Mouse (Mus musculus) right cerebral cortex, postnatal 4 days (tissue): ENCODE measurements around the gene Gpr27.

Experiments
- DNase-seq: peaks from one replicate; pipeline ENCODE4 v3.0.0-alpha.2; 2022

The Gpr27 gene

GRCm38 (mm10) chr6:99692206-99692915 is at the start of gene Gpr27:
Gene Gpr27 (plus strand): TSS chr6:99692679.
- peak; percentile 65 for DNase-seq

- DNase-seq: no peak
Measured at GRCm38 (mm10) chr6:99643439-99644199, 48.9 kb upstream of the Gpr27 start.

- no peak for DNase-seq
Measured at GRCm38 (mm10) chr6:99644386-99644785, 48.1 kb upstream of the Gpr27 start.

DNA sequence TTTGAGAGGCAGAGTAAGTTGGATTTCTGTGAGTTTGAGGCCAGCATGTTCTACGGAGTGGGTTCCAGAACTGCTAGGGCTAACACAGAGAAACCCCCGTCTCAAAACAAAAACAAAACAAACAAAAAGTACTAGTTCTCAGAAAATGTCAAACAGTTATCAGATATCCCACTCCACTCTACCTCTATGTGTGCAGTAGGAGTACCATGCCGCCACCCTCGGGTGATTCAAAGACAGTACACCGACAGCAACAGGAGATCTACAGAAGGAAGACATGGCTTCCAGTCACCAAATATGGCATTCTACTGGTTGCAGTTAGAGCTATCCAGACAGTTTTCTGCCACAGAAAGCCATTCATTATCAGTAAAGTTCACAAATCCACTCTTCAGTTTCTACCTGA is 47.6 kb upstream of the Gpr27 start:
- DNase-seq: no peak

DNA sequence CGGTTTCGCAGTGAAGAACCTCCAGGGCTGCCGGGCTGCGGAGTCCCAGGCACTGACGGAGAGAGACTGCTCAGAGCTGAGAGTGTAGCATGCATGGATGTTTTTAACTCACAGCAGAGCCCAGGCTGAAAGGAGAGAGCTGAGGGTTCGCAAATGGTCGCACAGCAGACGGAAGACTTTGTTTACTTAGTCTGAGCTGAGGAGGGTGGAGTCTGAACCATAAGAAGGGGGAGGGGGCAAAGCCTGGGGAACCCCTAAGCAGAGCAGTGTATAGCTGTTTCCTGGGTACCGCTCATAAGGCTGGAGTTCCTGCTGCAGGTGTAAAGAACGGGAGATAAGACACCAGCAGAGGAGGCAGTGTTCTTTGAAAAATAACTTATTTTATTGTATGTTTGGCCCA is 46.1 kb upstream of the Gpr27 start:
- no peak for DNase-seq

DNA sequence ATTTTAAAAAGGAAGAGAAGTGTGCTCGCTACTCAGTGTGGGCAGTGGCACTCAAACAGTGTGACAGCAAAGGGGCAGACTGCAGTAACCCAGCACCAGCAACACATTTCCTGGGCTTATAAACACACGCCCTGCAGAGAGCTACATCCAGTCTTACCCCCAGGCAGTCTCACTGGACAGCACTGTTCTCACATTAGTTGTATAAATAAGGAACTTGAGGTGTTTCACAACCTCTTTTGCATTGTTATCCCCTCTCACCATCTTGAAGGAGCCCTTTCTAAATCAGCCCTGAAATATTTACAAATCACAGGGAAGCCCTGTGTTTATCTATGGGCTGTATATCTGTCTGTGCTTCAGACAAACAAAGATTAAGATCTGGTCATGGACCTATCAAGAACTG is 43.2 kb upstream of the Gpr27 start:
- DNase-seq: no peak

DNA sequence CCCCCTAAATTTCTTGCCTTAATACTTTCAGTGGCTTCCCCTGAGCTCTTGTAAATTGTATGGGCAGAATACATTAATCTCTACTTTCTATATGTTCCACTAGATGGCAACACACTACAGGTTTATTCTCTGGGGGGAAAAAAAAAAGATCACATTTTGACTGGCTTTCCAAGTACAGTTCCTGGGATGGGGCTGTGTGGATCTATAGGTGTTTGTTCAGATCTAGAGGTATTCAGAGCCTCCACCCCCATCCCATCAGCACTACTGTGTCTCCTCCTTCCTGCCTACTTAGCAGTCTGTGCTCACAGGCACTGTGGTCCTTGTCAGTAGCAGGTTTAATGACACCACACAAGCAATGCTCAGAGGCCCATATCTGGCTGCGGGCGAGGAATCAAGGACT is 40.1 kb upstream of the Gpr27 start:
- no peak for DNase-seq

GRCm38 (mm10) chr6:99654343-99654742 is 38.1 kb upstream of the Gpr27 start:
- no peak for DNase-seq

- no peak for DNase-seq
Measured at GRCm38 (mm10) chr6:99655488-99655887, 37.0 kb upstream of the Gpr27 start.

GRCm38 (mm10) chr6:99656088-99656487 is 36.4 kb upstream of the Gpr27 start:
- no peak for DNase-seq

DNA sequence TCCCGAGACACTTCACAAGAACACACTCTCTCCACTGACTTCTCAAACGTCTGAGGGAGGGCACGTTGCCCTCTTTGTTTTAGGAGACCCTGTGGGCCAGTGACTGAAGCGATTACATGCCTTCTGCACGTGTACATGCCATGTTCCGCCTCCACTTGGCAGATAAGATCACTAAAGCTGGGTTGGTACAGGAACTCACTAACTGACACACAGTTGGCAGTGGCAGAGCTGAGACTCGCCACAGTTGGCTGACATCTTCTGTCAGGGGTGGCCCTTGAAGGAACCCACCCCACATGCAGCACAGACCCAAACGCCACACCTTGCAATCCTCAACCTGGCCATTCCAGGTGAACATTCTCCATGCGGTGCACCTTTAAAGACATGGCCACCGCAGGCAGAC is 33.9 kb upstream of the Gpr27 start:
- no peak for DNase-seq

- no peak for DNase-seq
Measured at GRCm38 (mm10) chr6:99660443-99660842, 32.0 kb upstream of the Gpr27 start.

DNA sequence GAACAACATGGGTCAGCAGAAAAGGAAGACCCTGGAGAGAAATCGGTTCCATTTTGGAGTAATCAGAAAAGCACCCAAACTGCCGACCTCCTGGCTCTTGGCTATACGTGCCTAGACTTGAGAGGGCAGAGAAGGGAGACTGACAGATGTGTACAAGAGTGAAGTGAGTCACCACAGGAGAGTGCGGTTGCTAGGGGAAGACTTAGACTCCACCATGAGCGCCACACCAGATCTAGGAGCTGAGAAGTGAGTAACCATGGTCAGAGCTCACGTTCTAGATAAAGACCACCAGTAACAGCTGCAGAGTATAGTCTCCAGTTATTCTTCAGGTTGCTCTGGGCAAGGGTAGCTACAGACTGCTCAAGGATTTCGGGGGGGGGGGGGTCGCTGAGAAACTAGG is 29.2 kb upstream of the Gpr27 start:
- no peak for DNase-seq

DNA sequence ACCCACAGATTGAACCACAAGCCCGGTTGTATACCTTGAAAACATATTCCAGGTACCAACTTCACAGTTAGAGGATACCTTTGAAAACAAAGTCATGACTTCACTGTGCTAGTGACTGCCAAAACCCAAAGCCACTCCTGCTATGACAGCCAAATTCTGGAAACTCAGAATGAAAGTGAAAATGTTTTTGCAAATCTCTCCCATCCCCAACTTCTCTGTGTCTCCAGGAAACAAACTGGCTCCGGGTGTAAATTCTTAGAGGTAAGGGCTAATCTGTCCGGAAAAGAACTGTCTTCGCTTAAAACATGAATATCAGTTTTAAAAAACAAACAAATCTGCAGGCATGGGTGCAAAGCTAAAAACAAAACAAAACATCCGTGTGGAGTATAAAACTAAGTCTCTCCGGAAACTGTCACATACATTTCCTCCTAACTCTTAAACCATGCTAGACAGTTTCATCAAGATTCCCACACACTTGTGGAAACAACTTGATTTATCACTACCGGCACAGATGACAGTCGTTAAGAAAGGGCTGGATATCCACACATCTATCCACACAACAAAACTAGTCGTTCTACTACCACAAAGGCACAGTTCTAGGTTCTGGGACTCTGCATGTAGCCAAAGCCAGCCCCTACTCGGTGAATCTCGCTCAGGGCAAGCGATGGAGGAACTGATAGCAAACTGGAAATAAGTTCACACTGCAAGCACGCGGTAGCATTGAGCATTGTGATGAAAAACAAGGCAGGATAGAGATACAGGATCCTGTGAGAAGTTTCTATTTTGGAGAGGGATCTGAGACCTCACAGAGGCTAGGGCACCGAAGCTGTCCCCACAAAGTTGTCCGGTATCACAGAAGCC is 26.8 kb upstream of the Gpr27 start:
- DNase-seq: no peak

GRCm38 (mm10) chr6:99666318-99667171 is 25.9 kb upstream of the Gpr27 start, which contains the start of the genes Eif4e3 and Gm20696:
Gene Eif4e3 (minus strand): TSS chr6:99666771.
Gene Gm20696 (minus strand): TSS chr6:99666797.
- DNase-seq: peak; percentile 38

- no peak for DNase-seq
Measured at GRCm38 (mm10) chr6:99667290-99667689, 25.2 kb upstream of the Gpr27 start.

DNA sequence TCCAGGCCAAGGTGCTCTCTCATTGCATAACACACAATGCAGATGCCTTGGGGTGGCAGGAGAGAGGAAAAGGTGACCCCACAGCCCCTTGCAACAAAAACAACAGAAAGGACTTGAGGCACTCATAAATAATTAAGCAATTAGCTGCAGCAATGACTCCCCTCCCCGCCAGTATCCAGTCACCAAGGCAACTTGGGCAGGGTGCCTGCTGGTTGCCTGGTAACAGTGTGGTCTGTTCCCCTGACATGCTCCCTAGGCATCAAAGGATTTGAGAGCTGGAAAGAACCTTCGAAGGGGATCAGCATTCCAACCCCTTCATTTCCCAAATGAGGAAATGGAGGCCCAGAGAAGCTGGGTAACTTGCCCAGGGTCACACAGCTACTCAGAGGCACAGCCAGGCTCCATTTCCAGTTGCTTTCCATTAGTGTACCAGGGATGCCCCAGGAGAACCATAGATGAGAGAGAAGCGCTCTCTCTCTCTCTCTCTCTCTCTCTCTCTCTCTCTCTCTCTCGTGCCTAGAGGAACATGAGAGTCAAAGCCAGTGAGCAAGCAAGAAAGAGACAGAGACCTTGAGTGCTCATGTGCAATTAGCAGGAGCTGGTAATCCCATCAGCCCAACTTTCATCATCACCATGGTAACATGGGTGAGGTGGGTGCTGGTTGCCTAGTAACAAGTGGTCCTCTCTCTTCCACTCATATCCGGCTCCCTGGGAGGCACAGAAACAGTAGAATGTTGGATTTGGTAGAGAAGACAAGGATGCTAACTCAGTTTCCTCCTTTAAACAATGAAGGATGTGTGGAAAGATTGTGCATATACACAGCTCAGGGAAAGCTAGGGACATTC is 22.8 kb upstream of the Gpr27 start:
- peak; percentile 85 for DNase-seq

DNA sequence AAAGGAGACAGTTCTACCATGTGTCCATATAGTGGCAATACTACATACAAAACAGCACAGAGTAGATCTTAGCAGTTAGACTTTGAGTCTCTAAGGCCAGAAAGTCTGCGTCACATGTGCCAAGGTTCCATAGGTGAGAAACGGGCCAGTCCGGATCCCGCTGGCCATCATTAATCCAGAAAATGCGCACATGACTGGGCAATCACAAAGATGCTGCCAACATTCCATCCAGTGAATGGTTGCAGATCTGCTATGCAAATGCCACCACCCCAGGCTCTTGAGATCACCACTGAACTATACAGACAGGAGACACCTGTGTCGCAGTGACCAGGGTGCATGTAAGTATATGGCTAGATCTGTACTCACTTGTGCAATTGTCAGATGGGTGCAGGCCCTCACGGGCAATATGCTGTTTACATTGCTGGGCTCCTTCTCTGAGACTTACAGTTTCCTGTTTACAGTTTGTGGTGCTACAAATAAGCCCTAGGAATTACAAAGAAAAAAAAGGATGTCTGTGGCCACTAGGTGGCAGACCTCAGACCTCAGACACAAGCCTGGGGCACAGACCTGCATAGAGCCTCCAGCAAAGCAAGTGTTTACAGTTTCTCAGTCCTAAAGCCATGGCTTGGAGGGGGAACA is 21.9 kb upstream of the Gpr27 start:
- peak; percentile 58 for DNase-seq

DNA sequence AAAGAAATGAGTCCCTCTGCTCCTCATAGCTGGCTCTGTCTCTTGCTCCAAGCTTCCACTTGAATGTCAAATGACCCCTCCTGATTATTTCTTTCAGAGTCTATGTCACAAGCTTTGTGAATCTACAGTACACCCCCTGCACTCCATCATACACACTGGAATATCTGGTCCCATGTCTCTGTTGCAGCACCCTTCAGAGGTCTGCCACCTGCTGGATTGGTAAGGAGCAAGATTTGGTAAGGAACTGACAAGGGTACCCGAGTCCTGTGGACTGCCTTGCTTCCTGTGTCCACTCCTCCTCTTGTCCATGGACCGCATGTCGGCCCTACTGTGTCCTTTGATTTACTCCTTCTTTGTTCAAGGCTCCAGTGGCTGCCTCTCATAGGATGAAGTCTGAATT is 20.7 kb upstream of the Gpr27 start:
- DNase-seq: no peak

GRCm38 (mm10) chr6:99674482-99674881 is 18.0 kb upstream of the Gpr27 start:
- DNase-seq: no peak

GRCm38 (mm10) chr6:99677325-99677724 is 15.2 kb upstream of the Gpr27 start:
- no peak for DNase-seq
